Mouse (Mus musculus) heart, embryonic 12.5 days (tissue): Measurements from ENCODE around the gene Limk1. TPM values are rescaled to one million over a fixed set of nuclear protein-coding genes. Genes with fewer than 3 reads are reported as not detected.
"Not testable (repeated sequence)": the region's sequence is repeated elsewhere in the genome, so short reads cannot be mapped to it uniquely, and the experiment has no call there.

Experiments
- ATAC-seq: fragments of 200-750 bp; cut with Nextera tagmentation; 2 replicates; pipeline ENCODE4 v1.8.0; 2017; ENCODE audit warnings: moderate TSS enrichment, moderate library complexity; ENCODE audit not compliant: insufficient number of reproducible peaks, low FRiP score
- H3K27ac ChIP-seq: fragments of 300-500 bp; sonication (generic); 2 replicates; pipeline ENCODE4 v1.5.1; 2016; ENCODE audit warnings: mild to moderate bottlenecking, moderate library complexity; ENCODE audit not compliant: poor library complexity, severe bottlenecking
- H3K27me3 ChIP-seq: fragments of 300-500 bp; sonication (generic); replicated peaks from 2 replicates; pipeline ENCODE4 v1.6.1; 2016; ENCODE audit warnings: mild to moderate bottlenecking, moderate library complexity
- H3K36me3 ChIP-seq: fragments of 300-500 bp; sonication (generic); 2 replicates; pipeline ENCODE4 v1.6.1; 2016; ENCODE audit warnings: mild to moderate bottlenecking, moderate library complexity
- H3K4me1 ChIP-seq: fragments of 300-500 bp; sonication (generic); replicated peaks from 2 replicates; pipeline ENCODE4 v1.6.1; 2016; ENCODE audit warnings: mild to moderate bottlenecking
- H3K4me2 ChIP-seq: fragments of 300-500 bp; sonication (generic); 2 replicates; pipeline ENCODE4 v1.6.1; 2016; ENCODE audit warnings: mild to moderate bottlenecking, moderate library complexity
- H3K4me3 ChIP-seq: fragments of 300-500 bp; sonication (generic); 2 replicates; pipeline ENCODE4 v1.5.1; 2016; ENCODE audit warnings: mild to moderate bottlenecking
- H3K9ac ChIP-seq: fragments of 300-500 bp; sonication (generic); 2 replicates; pipeline ENCODE4 v1.6.1; 2016; ENCODE audit warnings: mild to moderate bottlenecking, moderate library complexity
- H3K9me3 ChIP-seq: fragments of 300-500 bp; sonication (generic); replicated peaks from 2 replicates; pipeline ENCODE4 v1.6.1; 2016; ENCODE audit warnings: mild to moderate bottlenecking, moderate library complexity
- WGBS: fragments of 180-500 bp; shearing (Covaris S2); methylation state at CpG from one replicate; pipeline ENCODE4 v1.1.7; 2016; 5-methylcytosine and 5-hydroxymethylcytosine counted together
- polyA plus RNA-seq: library from polyadenylated mRNA; unstranded; fragments of >200 nt; fragmentation: Nextera tagmentation; extraction: Ambion mirVana; gene quantifications from 2 replicates; pipeline ENCODE4 v1.2.1, GENCODE M21; 2016

Gene Limk1
- polyA plus RNA-seq, 1 experiment from 2014 or later, result 4.4 TPM

DNA sequence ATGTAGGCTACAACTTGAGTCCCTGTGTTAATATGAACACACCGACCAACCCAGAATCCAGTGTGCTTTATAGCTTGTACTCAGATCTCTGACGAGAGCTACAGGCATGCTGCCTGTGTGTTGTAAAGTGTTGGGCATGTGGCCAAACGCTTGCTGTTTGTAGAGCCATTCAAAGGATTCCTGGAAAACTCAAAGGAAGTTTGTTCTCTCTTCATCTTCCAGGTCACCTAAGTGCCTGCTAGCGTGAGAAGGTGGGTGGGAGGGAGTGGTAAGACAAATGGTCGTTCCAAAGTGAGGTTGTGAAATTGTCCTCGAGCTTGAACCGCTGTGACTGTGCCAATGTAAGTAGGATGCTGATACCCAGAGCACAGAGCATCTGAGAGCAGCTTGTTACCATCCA lies 36.4 kb downstream of the Limk1 start:
- peaks cover 6% of the 10 kb centered on the region; the same call in 1 of the 2 replicates for H3K36me3 ChIP-seq
- H3K4me3 ChIP-seq, result no peak overlapping the region
- no peak overlapping the region for H3K4me2 ChIP-seq
- no peaks in the 10 kb centered on the region; the same call in 1 of the 2 replicates for H3K4me1 ChIP-seq
- no peak for ATAC-seq
- H3K9ac ChIP-seq, result no peak overlapping the region
- no peak overlapping the region for H3K27ac ChIP-seq
- H3K9me3 ChIP-seq, result no peaks in the 10 kb centered on the region
- 0 out of 2 replicates have a peak, but pooled peaks cover 4% of the 10 kb centered on the region for H3K27me3 ChIP-seq
- 50% methylated on average over 7 of the region's 7 CpGs for WGBS

GRCm38 (mm10) chr5:134650926-134651325 lies 37.5 kb downstream of the Limk1 start:
- Histone ChIP-seq H3K9me3 (no peaks in the 10 kb centered on the region; the same call in 1 of the 2 replicates), H3K4me2 (no peak overlapping the region), H3K36me3 (no peaks in the 10 kb centered on the region), H3K4me3 (no peak overlapping the region), H3K9ac (no peak overlapping the region), H3K27ac (no peak overlapping the region), H3K4me1 (no peaks in the 10 kb centered on the region; the same call in 1 of the 2 replicates), H3K27me3 (no peaks in the 10 kb centered on the region)
- 46% methylated on average over 5 of the region's 5 CpGs for WGBS
- ATAC-seq, result no peak

- not testable (repeated sequence) for H3K27ac ChIP-seq, H3K27me3 ChIP-seq, H3K4me3 ChIP-seq, H3K36me3 ChIP-seq, H3K4me2 ChIP-seq, ATAC-seq, H3K4me1 ChIP-seq, H3K9me3 ChIP-seq, H3K9ac ChIP-seq
- 50% methylated on average over 2 of the region's 4 CpGs for WGBS
These were observed 39.4 kb downstream of the Limk1 start for GRCm38 (mm10) chr5:134648976-134649375.

GRCm38 (mm10) chr5:134647394-134647793 lies 41.0 kb downstream of the Limk1 start:
- WGBS, result 81% methylated on average over 2 of the region's 2 CpGs
- Histone ChIP-seq H3K9ac (no peak overlapping the region), H3K27me3 (no peaks in the 10 kb centered on the region), H3K9me3 (no peaks in the 10 kb centered on the region; the same call in 1 of the 2 replicates), H3K4me1 (peaks cover 3% of the 10 kb centered on the region; the same call in 1 of the 2 replicates), H3K4me3 (no peak overlapping the region), H3K4me2 (no peak overlapping the region), H3K36me3 (no peaks in the 10 kb centered on the region), H3K27ac (no peak overlapping the region)
- no peak for ATAC-seq

- H3K36me3 ChIP-seq, result no peaks in the 10 kb centered on the region
- no peak overlapping the region for H3K4me3 ChIP-seq
- no peaks in the 10 kb centered on the region; the same call in 1 of the 2 replicates for H3K9me3 ChIP-seq
- no peak overlapping the region for H3K9ac ChIP-seq
- H3K27me3 ChIP-seq, result no peaks in the 10 kb centered on the region
- WGBS, result 72% methylated on average over 4 of the region's 4 CpGs
- ATAC-seq, result no peak
- no peak overlapping the region for H3K27ac ChIP-seq
- peaks cover 3% of the 10 kb centered on the region; the same call in 1 of the 2 replicates for H3K4me1 ChIP-seq
- no peak overlapping the region for H3K4me2 ChIP-seq
These were observed 41.9 kb downstream of the Limk1 start for GRCm38 (mm10) chr5:134646461-134646860.

DNA sequence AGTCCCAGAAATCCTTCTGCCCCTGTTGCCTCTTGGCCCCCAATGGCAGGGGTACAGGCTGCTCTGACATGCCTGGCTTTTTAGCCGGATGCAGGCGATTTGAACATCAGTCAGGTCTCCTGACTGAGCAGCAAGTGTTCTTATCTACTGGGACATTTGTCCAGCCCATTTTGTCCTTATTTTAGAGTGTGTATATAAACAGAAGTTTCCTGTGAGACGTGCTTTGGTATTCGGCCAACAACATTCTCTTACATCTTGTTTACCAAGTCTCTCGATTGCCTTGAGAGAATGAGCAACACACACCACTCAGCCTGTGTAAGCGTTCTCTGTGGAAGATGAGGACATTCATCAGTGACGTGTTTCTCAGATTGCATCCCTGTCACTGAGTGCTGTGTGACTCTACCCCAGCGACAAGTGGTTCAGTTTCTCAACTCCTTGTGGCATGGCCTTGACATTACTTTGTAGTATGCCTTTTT lies 43.7 kb downstream of the Limk1 start:
- no peaks in the 10 kb centered on the region for H3K36me3 ChIP-seq
- peaks cover 4% of the 10 kb centered on the region for H3K4me1 ChIP-seq
- no peak overlapping the region for H3K27ac ChIP-seq
- no peaks in the 10 kb centered on the region for H3K27me3 ChIP-seq
- H3K9ac ChIP-seq, result no peak overlapping the region
- H3K4me2 ChIP-seq, result no peak overlapping the region
- H3K4me3 ChIP-seq, result no peak overlapping the region
- no peak for ATAC-seq
- H3K9me3 ChIP-seq, result no peaks in the 10 kb centered on the region; the same call in 1 of the 2 replicates
- 41% methylated on average over 8 of the region's 8 CpGs for WGBS

DNA sequence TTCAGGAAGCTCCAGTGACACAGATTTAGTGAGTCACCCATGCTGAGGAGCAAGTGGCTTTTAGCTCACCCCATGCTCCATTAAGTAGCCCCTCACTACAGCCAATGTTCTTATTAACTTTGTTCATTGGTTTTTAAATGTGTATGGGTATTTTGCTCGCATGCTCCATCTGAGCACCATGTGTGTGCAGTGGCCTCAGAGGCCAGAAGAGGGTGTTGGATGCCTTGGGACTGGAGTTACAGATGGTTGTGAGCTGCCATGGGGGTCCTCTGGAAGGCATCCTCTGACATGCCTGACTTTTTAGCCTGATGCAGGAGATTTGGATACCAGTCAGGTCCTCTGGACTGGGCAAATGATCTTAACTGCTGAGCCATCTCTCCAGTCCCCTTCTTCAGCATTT lies 44.3 kb downstream of the Limk1 start:
- no peaks in the 10 kb centered on the region for H3K36me3 ChIP-seq
- no peaks in the 10 kb centered on the region for H3K27me3 ChIP-seq
- 86% methylated on average over 1 of the region's 1 CpGs for WGBS
- H3K4me3 ChIP-seq, result no peak overlapping the region
- no peak for ATAC-seq
- no peak overlapping the region for H3K27ac ChIP-seq
- no peak overlapping the region for H3K4me2 ChIP-seq
- peaks cover 6% of the 10 kb centered on the region for H3K4me1 ChIP-seq
- no peaks in the 10 kb centered on the region; the same call in 1 of the 2 replicates for H3K9me3 ChIP-seq
- no peak overlapping the region for H3K9ac ChIP-seq

- Histone ChIP-seq H3K27ac (no peak overlapping the region), H3K4me1 (peaks cover 12% of the 10 kb centered on the region), H3K36me3 (peaks cover 13% of the 10 kb centered on the region), H3K4me3 (no peak overlapping the region), H3K9ac (no peak overlapping the region), H3K4me2 (no peak overlapping the region), H3K9me3 (no peaks in the 10 kb centered on the region), H3K27me3 (no peaks in the 10 kb centered on the region)
- 81% methylated on average over 3 of the region's 3 CpGs for WGBS
- no peak for ATAC-seq
These were observed 48.0 kb downstream of the Limk1 start for GRCm38 (mm10) chr5:134640371-134640770.

DNA sequence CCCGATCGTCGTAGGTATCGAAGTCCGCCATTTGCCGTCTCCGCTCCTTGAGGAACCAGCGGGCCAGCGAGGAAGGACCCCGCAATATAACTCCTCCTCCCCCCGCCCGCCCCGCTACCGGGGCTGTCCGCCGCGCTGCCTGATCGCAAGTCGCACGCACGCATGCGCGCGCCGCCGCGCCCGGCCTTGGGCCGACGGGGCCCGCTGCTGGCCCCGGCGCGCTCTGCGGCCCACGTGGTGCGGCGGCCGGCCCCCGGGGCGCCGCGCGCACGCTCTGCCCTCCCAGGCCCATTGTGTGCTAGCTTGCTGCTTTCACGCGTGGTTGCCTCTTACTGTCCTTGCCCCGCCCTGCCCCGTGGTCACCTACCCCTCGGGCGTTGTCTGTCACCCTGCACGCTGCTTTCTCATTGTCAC lies 49.1 kb downstream of the Limk1 start, which contains the start of gene Eif4h:
Gene Eif4h, minus strand, starts transcription at position 222 of the 414 bp plus-strand sequence.
- 1% methylated on average over 52 of the region's 52 CpGs for WGBS
- peak; percentile 92 for ATAC-seq
- H3K4me2 ChIP-seq, result peak within 1 kb of the TSS; percentile 89

GRCm38 (mm10) chr5:134638461-134639268 lies 49.7 kb downstream of the Limk1 start:
- no peaks in the 10 kb centered on the region for H3K27me3 ChIP-seq
- peaks cover 10% of the 10 kb centered on the region for H3K4me1 ChIP-seq
- WGBS, result under 1% methylated on average over 85 of the region's 85 CpGs
- H3K27ac ChIP-seq, result peak overlapping the region; percentile 95
- peaks cover 24% of the 10 kb centered on the region for H3K36me3 ChIP-seq
- peak overlapping the region; percentile 96 for H3K9ac ChIP-seq
- peak; percentile 76 for ATAC-seq
- H3K4me2 ChIP-seq, result peak overlapping the region; percentile 89
- no peaks in the 10 kb centered on the region for H3K9me3 ChIP-seq
- H3K4me3 ChIP-seq, result peak overlapping the region; percentile 93

More for the DNA sequence above, 49.1 kb downstream of the Limk1 start, which contains the start of gene Eif4h:
- Histone ChIP-seq H3K4me3 (peak within 1 kb of the TSS; percentile 93), H3K36me3 (peaks cover 22% of the 10 kb centered on the region), H3K4me1 (peaks cover 10% of the 10 kb centered on the region), H3K9me3 (no peaks in the 10 kb centered on the region), H3K27ac (peak within 1 kb of the TSS; percentile 95), H3K27me3 (no peaks in the 10 kb centered on the region), H3K9ac (peak within 1 kb of the TSS; percentile 96)

DNA sequence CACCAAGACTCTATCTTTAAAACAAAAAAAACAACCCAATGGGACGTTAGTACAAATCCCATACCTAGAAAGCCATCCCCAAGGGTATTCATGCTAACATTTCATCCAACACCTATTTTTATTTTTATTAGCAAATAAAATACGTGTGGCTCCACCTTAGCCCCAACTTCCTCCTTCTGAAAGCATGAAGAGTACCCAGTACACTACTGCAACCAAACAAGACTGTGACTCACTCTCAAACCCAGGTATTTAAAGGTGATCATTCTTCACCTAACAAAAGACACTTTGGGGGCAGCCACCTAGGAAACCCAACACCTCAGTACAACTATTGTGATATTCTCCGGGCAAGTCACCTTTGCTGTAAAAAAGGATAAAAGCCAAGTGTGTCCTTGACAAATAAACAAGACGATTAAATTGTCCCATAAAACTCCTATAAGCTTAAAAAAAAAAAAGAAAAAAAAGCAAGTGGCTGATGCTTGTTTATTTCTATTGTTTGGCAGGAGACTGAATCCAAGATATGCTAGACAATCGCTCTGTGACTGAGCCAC lies 50.5 kb downstream of the Limk1 start:
- 29% methylated on average over 5 of the region's 5 CpGs for WGBS

More for the DNA sequence above, 50.5 kb downstream of the Limk1 start:
- Histone ChIP-seq H3K4me2 (peak overlapping the region; percentile 89), H3K27ac (peak overlapping the region; percentile 95; the same call in 1 of the 2 replicates), H3K36me3 (peaks cover 27% of the 10 kb centered on the region), H3K4me3 (peak overlapping the region; percentile 93), H3K9me3 (no peaks in the 10 kb centered on the region), H3K4me1 (peaks cover 10% of the 10 kb centered on the region), H3K27me3 (no peaks in the 10 kb centered on the region), H3K9ac (peak overlapping the region; percentile 96)
- ATAC-seq, result no peak
